Mouse (Mus musculus) forebrain, postnatal 0 days (tissue): ENCODE measurements around the gene Cnnm3. TPM values are rescaled to one million over a fixed set of nuclear protein-coding genes. Genes with fewer than 3 reads are reported as not detected.

Experiments
- ATAC-seq: fragments of 200-750 bp; cut with Nextera tagmentation; 2 replicates; pipeline ENCODE4 v1.8.0; 2017; ENCODE audit warnings: mild to moderate bottlenecking, moderate library complexity
- DNase-seq: peaks from one replicate; pipeline ENCODE4 v3.0.0-alpha.2; 2015
- H3K27ac ChIP-seq: fragments of 300-500 bp; sonication (generic); 2 replicates; pipeline ENCODE4 v1.5.1; 2014; ENCODE audit warnings: low read depth, mild to moderate bottlenecking, antibody characterized with exemption, low read length, moderate library complexity, mixed read lengths
- H3K27me3 ChIP-seq: fragments of 300-500 bp; sonication (generic); 2 replicates; pipeline ENCODE4 v1.6.1; 2014; ENCODE audit warnings: mild to moderate bottlenecking, low read length, mixed read lengths; ENCODE audit not compliant: insufficient read depth
- H3K36me3 ChIP-seq: fragments of 300-500 bp; sonication (generic); 2 replicates; pipeline ENCODE4 v1.6.1; 2014; ENCODE audit warnings: mild to moderate bottlenecking, moderate library complexity; ENCODE audit not compliant: insufficient read depth
- H3K4me1 ChIP-seq: fragments of 300-500 bp; sonication (generic); 2 replicates; pipeline ENCODE4 v1.6.1; 2014; ENCODE audit warnings: antibody characterized with exemption; ENCODE audit not compliant: insufficient read depth
- H3K4me2 ChIP-seq: fragments of 300-500 bp; sonication (generic); 2 replicates; pipeline ENCODE4 v1.6.1; 2014; ENCODE audit warnings: low read depth, mild to moderate bottlenecking, moderate library complexity
- H3K4me3 ChIP-seq: fragments of 300-500 bp; sonication (generic); 2 replicates; pipeline ENCODE4 v1.5.1; 2014; ENCODE audit warnings: low read depth, low read length, mixed read lengths
- H3K9ac ChIP-seq: fragments of 300-500 bp; sonication (generic); 2 replicates; pipeline ENCODE4 v1.6.1; 2014; ENCODE audit warnings: mild to moderate bottlenecking
- H3K9me3 ChIP-seq: fragments of 300-500 bp; sonication (generic); 2 replicates; pipeline ENCODE4 v1.6.1; 2016; ENCODE audit warnings: low read length
- CTCF ChIP-seq: sonication (generic); IDR thresholded peaks from 2 replicates; pipeline ENCODE4 v1.5.1; 2016; ENCODE audit warnings: antibody characterized with exemption, control low read depth, low read depth
- WGBS: fragments of 180-500 bp; shearing (Covaris S2); extraction: QIAGEN DNeasy Blood & Tissue Kit; methylation state at CpG from one replicate; pipeline ENCODE4 v1.1.7; 2014; 5-methylcytosine and 5-hydroxymethylcytosine counted together
- polyA plus RNA-seq: library from polyadenylated mRNA; unstranded; fragments of >200 nt; fragmentation: Nextera tagmentation; extraction: Ambion mirVana; gene quantifications from 2 replicates; pipeline ENCODE4 v1.2.1, GENCODE M21; 2015
- total RNA-seq: library from RNA; depleted of rRNA; stranded (reverse); fragments of >200 nt; gene quantifications from 2 replicates; pipeline ENCODE4 v1.2.3, GENCODE M21; 2014

Gene Cnnm3
- total and polyA plus RNA-seq, 2 experiments from 2014 or later: 4.8 to 29.1 TPM

DNA sequence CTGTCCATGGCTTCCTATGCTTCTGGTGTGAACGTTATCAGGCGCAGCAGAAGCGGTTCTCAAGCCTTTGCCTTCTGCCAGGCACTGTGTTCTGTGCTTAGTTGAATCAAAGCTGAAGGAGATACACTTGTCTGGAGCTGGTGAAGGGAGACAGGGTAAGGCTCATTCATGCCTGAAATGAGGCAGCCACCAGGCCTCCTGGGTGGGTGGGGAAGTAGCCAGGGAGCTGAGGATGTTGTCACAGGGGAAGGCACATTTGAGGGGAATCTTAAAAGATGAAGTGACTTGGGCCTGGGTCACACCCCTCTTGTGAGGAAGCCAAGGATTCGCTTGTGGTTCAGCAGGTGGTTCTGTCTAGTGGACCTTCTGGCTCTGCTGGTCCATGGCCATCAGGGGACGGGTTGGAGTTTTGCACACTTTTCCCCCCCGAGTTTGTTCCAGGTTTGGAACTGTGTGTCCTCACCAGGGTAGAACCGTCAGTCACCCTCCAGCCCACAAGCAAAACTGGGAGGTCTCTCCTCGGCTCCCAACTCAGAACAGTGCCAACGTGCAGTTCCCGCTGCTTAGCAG is 38.4 kb upstream of the Cnnm3 start:
- 69% methylated on average over 10 of the region's 10 CpGs for WGBS
- no peak for TF ChIP-seq CTCF
- DNase-seq: no peak

DNA sequence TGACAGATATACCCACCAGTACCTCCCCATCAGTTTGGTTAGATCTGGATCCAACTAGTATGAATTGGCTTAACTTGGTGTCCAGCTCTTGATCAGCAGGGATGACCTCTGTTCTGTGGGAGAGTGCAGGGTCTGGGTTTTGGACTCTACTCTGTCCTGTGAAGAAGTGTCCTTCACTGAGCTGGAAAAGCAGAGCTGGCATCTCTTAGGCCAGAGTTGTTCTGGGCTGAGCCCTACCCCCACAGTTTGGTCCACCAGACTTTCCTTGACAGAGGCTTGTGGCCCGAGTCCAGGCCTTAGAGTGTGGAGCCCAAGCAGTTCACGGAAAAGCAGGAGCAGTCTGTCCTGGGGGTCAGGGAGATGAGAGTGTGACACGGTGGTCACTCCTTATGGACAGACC is 37.0 kb upstream of the Cnnm3 start:
- Histone ChIP-seq H3K36me3 (no peaks in the 10 kb centered on the region), H3K9me3 (no peaks in the 10 kb centered on the region), H3K4me3 (no peak overlapping the region), H3K9ac (no peak overlapping the region), H3K27me3 (no peaks in the 10 kb centered on the region), H3K4me1 (peaks cover 23% of the 10 kb centered on the region; the same call in 1 of the 2 replicates), H3K4me2 (peak overlapping the region; percentile 80), H3K27ac (no peak overlapping the region)
- 57% methylated on average over 3 of the region's 3 CpGs for WGBS
- no peak for TF ChIP-seq CTCF
- DNase-seq: no peak
- no peak for ATAC-seq

More for the DNA sequence above, 38.4 kb upstream of the Cnnm3 start:
- Histone ChIP-seq H3K4me2 (peak overlapping the region; percentile 80), H3K27me3 (no peaks in the 10 kb centered on the region), H3K4me1 (peaks cover 23% of the 10 kb centered on the region; the same call in 1 of the 2 replicates), H3K4me3 (0 out of 2 replicates have a peak overlapping the region, but pooled peaks have one; percentile 14), H3K9ac (no peak overlapping the region), H3K36me3 (no peaks in the 10 kb centered on the region), H3K27ac (no peak overlapping the region), H3K9me3 (no peaks in the 10 kb centered on the region)
- no peak for ATAC-seq

DNA sequence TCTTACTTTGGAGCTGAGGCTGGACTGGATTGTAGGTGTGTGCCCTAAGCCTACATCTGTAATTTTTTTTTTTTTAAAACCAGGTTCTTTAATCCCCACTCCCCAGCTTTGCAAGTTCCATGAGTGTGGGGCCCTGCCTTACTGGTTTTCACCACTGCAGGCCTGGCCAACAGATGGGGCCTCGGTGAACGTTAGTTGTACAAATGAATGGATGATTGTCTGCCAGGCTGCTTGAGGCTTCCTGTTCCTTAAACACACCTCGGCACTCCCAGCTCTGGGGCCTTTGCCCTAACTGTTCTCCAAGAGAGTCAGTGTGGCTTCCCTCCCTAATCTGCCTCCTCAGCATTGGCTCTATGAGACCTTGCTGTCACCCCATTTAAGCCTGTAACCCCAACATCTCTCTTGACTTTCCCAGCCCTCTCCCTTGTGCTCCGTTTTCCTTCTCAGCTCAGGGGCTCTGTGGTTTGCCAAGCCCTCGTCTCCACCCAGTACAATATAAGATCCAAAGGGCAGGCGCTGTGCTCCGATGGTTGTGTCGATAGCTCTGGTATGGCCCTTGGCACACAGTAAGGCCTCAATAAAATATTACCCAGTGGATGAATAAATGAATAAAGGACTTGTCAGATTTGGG is 36.1 kb upstream of the Cnnm3 start:
- WGBS: 43% methylated on average over 8 of the region's 8 CpGs
- Histone ChIP-seq H3K9ac (0 out of 2 replicates have a peak overlapping the region, but pooled peaks have one; percentile 28), H3K27ac (no peak overlapping the region), H3K4me2 (peak overlapping the region; percentile 80), H3K36me3 (no peaks in the 10 kb centered on the region), H3K4me3 (peak overlapping the region; percentile 1; the same call in 1 of the 2 replicates), H3K9me3 (no peaks in the 10 kb centered on the region), H3K27me3 (no peaks in the 10 kb centered on the region), H3K4me1 (peaks cover 23% of the 10 kb centered on the region; the same call in 1 of the 2 replicates)
- no peak for DNase-seq
- no peak for ATAC-seq
- TF ChIP-seq CTCF: no peak

DNA sequence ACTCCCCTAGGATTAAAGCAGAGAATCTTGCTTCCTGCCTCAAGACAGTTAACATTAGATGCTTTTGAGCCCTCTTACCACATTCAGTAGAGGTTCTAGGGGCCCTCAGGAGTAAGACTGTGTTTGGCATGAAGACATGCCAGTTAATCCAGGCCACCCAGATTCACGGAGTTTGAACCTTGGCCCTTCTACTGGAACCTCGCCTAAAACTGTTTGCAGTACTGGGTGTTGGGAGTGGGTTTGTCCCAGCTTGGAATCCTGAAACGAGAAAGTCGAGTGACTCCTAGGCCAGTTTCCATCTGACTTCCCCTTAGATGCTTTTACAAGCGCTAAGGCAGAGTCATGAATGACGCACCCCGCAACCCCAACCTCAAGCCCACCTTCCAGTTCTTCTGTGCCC is 35.2 kb upstream of the Cnnm3 start:
- peak overlapping the region; percentile 80 for H3K4me2 ChIP-seq
- 84% methylated on average over 7 of the region's 7 CpGs for WGBS
- TF ChIP-seq CTCF: no peak

DNA sequence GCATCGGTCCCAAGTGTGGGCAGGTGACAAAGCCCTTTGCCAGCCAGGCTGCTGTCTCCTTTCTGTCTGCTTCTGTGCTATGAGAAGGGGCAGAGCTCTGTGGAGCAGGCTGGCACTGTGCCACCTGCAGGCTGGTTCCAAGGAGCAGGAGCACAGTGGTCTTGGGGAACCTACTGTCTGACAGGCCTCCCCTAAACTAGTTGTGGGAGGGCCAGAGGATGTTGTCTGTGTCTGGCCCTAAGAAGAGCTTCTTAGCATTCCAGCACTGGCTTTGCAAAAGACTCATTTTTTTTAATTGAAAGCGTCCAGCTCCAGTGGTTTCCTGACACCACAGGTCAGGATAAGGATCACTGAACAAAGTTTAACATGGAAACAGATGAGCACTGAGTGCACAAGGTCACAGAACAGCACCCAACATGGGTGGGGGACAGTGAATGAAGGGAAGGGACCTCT is 33.3 kb upstream of the Cnnm3 start:
- WGBS: 50% methylated on average over 2 of the region's 2 CpGs
- H3K4me1 ChIP-seq: peaks cover 18% of the 10 kb centered on the region; the same call in 1 of the 2 replicates
- no peak for ATAC-seq
- no peak overlapping the region for H3K27ac ChIP-seq
- no peak for TF ChIP-seq CTCF
- H3K27me3 ChIP-seq: no peaks in the 10 kb centered on the region
- H3K9ac ChIP-seq: no peak overlapping the region
- no peaks in the 10 kb centered on the region for H3K9me3 ChIP-seq
- H3K4me3 ChIP-seq: no peak overlapping the region
- no peak for DNase-seq
- H3K36me3 ChIP-seq: no peaks in the 10 kb centered on the region
- H3K4me2 ChIP-seq: no peak overlapping the region

More for the DNA sequence above, 35.2 kb upstream of the Cnnm3 start:
- H3K9me3 ChIP-seq: no peaks in the 10 kb centered on the region
- no peak overlapping the region for H3K4me3 ChIP-seq
- H3K27ac ChIP-seq: no peak overlapping the region
- no peaks in the 10 kb centered on the region for H3K36me3 ChIP-seq
- no peak overlapping the region for H3K9ac ChIP-seq
- DNase-seq (no peak), ATAC-seq (no peak)
- no peaks in the 10 kb centered on the region for H3K27me3 ChIP-seq
- peaks cover 23% of the 10 kb centered on the region; the same call in 1 of the 2 replicates for H3K4me1 ChIP-seq

DNA sequence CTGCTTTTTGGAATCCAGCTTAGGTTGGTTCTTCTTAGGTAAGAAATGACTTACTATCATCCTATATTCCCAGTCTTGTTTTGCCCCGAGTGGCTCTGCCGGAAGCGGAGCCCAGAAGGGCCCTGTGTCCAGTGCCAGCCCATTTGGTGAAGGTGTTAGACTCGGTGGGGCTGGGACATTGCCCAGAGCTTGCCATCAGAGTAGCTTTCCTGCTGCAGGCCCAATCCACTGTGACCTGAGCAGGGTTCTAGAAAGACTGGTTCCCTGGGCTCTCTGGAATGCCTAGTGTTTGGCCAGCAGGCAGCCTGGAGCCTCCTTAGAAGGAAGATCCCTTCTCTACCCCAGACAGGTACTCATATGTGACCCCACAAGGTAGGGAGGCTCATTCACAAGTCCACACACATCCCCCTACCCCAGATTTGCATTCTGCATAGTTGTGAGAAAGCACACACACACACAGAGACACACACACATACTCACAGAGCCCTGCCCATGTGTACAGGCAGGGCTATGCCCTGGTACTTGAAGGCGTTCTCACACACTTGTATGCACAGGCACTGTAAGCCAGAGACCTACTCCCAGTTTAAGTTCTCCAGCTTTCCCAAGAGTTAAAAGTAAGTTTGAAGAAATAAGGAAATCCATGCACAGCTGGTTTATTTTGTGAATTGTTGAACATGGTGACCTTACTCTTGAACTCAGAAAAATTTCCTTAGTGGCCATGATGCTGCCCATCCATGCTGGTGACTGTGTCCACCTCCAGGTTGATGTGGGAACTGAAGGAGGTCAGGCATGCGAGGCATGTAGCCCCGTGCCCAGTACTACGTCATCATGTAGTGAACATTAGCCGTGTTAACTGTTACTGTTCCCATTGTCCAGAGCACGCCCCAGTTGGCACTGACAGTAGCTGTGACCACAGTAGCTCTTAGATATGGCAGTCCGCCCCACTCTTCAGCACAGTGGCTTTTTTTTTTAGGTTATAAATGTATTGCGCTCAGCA is 31.5 kb upstream of the Cnnm3 start:
- no peak; the same call in 1 of the 2 replicates for ATAC-seq
- no peak overlapping the region for H3K4me3 ChIP-seq
- no peak overlapping the region for H3K27ac ChIP-seq
- no peak overlapping the region for H3K9ac ChIP-seq
- H3K36me3 ChIP-seq: no peaks in the 10 kb centered on the region
- DNase-seq: no peak
- no peak for TF ChIP-seq CTCF
- H3K9me3 ChIP-seq: no peaks in the 10 kb centered on the region
- 77% methylated on average over 12 of the region's 12 CpGs for WGBS
- H3K4me2 ChIP-seq: no peak overlapping the region
- H3K4me1 ChIP-seq: 0 out of 2 replicates have a peak, but pooled peaks cover 1% of the 10 kb centered on the region
- H3K27me3 ChIP-seq: no peaks in the 10 kb centered on the region
